Mouse (Mus musculus) thymus, adult 2 months (tissue): ENCODE results near the gene Ankfn1.

ENCODE experiments used
- CTCF ChIP-seq: fragments of 200-500 bp; IDR thresholded peaks from 2 replicates; pipeline ENCODE4 v1.5.1; 2012; ENCODE audit warnings: mild to moderate bottlenecking, control low read depth, low read length, moderate library complexity, borderline replicate concordance; ENCODE audit not compliant: control insufficient read depth, poor library complexity, insufficient read depth; ENCODE audit errors: extremely low read depth
- POLR2A ChIP-seq: fragments of 200-500 bp; IDR thresholded peaks from 2 replicates; pipeline ENCODE4 v1.6.1; 2012; ENCODE audit warnings: mild to moderate bottlenecking, low read length, control low read depth, moderate library complexity; ENCODE audit not compliant: control insufficient read depth, poor library complexity, insufficient read depth; ENCODE audit errors: extremely low read depth

- TF ChIP-seq CTCF = no peak
- TF ChIP-seq POLR2A = no peak
Measured at GRCm38 (mm10) chr11:89408774-89409173, 368.7 kb downstream of the Ankfn1 start.
